Mouse (Mus musculus): ENCODE results near the gene Frmd8. TPM values are rescaled to one million over a fixed set of nuclear protein-coding genes. Genes with fewer than 3 reads are reported as not detected.

Frmd8 gene
- total RNA-seq, 4 experiments from 2014 or later: 2.7 to 4.5 (median 3.0) TPM

Other genes with a start within 250 kb of the Frmd8 start
- gene Rela, start 237.8 kb downstream of the Frmd8 start, total RNA-seq (2022): 10 to 100 TPM; 13.8 to 20.5 (median 15.0) TPM
- 1 to 10 TPM; 2.1 to 6.9 (median 6.3) TPM for gene Sipa1, start 211.6 kb downstream of the Frmd8 start, total RNA-seq (2022)
- 1 to 10 TPM; 7.1 to 8.7 (median 8.1) TPM for gene Map3k11, start 186.5 kb downstream of the Frmd8 start, total RNA-seq (2022)
- gene Pcnx3, start 186.4 kb downstream of the Frmd8 start, total RNA-seq (2022): 10 to 100 TPM; 11.8 to 15.2 (median 13.7) TPM
- gene Kcnk7, start 170.9 kb downstream of the Frmd8 start, total RNA-seq (2022): not detected
- gene Ehbp1l1, start 149.0 kb downstream of the Frmd8 start, total RNA-seq (2022): 100 to 1,000 TPM; 195 to 259 (median 242) TPM
- gene Fam89b, start 145.6 kb downstream of the Frmd8 start, total RNA-seq (2022): 10 to 100 TPM; 17.0 to 18.5 (median 18.2) TPM
- 10 to 100 TPM; 32.6 to 42.8 (median 39.2) TPM for gene Ltbp3, start 134.4 kb downstream of the Frmd8 start, total RNA-seq (2022)
- 10 to 100 TPM; 71.4 to 91.0 (median 82.6) TPM for gene Scyl1, start 103.9 kb downstream of the Frmd8 start, total RNA-seq (2022)
- 1 to 10 TPM in 3 of 4 experiments, under 1 TPM in 1; 0.80 to 1.3 (median 1.1) TPM for gene Slc25a45, start 2.5 kb upstream of the Frmd8 start, total RNA-seq (2022)
- under 1 TPM; 0.12 to 0.34 (median 0.26) TPM for gene Tigd3, start 18.9 kb upstream of the Frmd8 start, total RNA-seq (2022)
- 10 to 100 TPM; 70.5 to 97.8 (median 77.4) TPM for gene Dpf2, start 37.7 kb upstream of the Frmd8 start, total RNA-seq (2022)
- 1 to 10 TPM; 8.6 to 9.9 (median 8.7) TPM for gene Cdc42ep2, start 49.5 kb upstream of the Frmd8 start, total RNA-seq (2022)
- 1 to 10 TPM; 4.5 to 9.4 (median 7.2) TPM for gene Pola2, start 88.9 kb upstream of the Frmd8 start, total RNA-seq (2022)
- gene Slc22a20, start 110.9 kb upstream of the Frmd8 start, total RNA-seq (2022): not detected
- 100 to 1,000 TPM in 1 of 4 experiments, 10 to 100 TPM in 3; 85.0 to 113 (median 89.0) TPM for gene Capn1, start 140.6 kb upstream of the Frmd8 start, total RNA-seq (2022)
- 10 to 100 TPM; 14.5 to 19.6 (median 18.7) TPM for gene Syvn1, start 171.3 kb upstream of the Frmd8 start, total RNA-seq (2022)
- gene Mrpl49, start 182.5 kb upstream of the Frmd8 start, total RNA-seq (2022): 10 to 100 TPM; 21.2 to 23.0 (median 22.3) TPM
- 100 to 1,000 TPM; 428 to 532 (median 479) TPM for gene Fau, start 182.6 kb upstream of the Frmd8 start, total RNA-seq (2022)
- 10 to 100 TPM; 10.2 to 11.3 (median 11.0) TPM for gene Znhit2, start 185.9 kb upstream of the Frmd8 start, total RNA-seq (2022)
- 1 to 10 TPM; 2.5 to 5.5 (median 4.0) TPM for gene Tm7sf2, start 193.1 kb upstream of the Frmd8 start, total RNA-seq (2022)
- 10 to 100 TPM; 17.0 to 23.5 (median 20.4) TPM for gene Vps51, start 202.0 kb upstream of the Frmd8 start, total RNA-seq (2022)
- gene Tmem262, start 204.8 kb upstream of the Frmd8 start, total RNA-seq (2022): not detected
- not detected for gene Gm28374, start 207.0 kb upstream of the Frmd8 start, total RNA-seq (2022)
- 10 to 100 TPM; 11.0 to 15.0 (median 11.7) TPM for gene Zfpl1, start 209.7 kb upstream of the Frmd8 start, total RNA-seq (2022)
- not detected for gene Cdca5, start 209.7 kb upstream of the Frmd8 start, total RNA-seq (2022)
- not detected for gene AC131692.1, start 219.1 kb upstream of the Frmd8 start, total RNA-seq (2022)
- gene Naaladl1, start 230.5 kb upstream of the Frmd8 start, total RNA-seq (2022): not detected
- 10 to 100 TPM in 3 of 4 experiments, 1 to 10 TPM in 1; 8.8 to 11.4 (median 11.3) TPM for gene Sac3d1, start 243.4 kb upstream of the Frmd8 start, total RNA-seq (2022)